Mouse (Mus musculus): Measurements from ENCODE around the gene Skap2. TPM values are rescaled to one million over a fixed set of nuclear protein-coding genes. Genes with fewer than 3 reads are reported as not detected.

The Skap2 gene
- polyA plus RNA-seq, 1 experiment from 2014 or later, result 10.5 TPM

GRCm38 (mm10) chr6:51881181-51881968, 131.0 kb downstream of the Skap2 start:
- Histone ChIP-seq H3K27me3 (ENCODE audit: control insufficient read depth, insufficient read depth, low read length) (no peaks in the 10 kb centered on the region), H3K4me3 (ENCODE audit: low read depth, low read length) (no peak overlapping the region), H3K4me1 (ENCODE audit: control insufficient read depth, insufficient read depth, low read length) (no peaks in the 10 kb centered on the region), H3K27ac (replicated peaks; ENCODE audit: low read depth, low read length) (no peak overlapping the region), H3K4me2 (ENCODE audit: low read depth, low read length) (no peak overlapping the region), H3K9ac (replicated peaks; ENCODE audit: low read length) (no peak overlapping the region), H3K9me3 (replicated peaks; ENCODE audit: control insufficient read depth, low read length) (no peaks in the 10 kb centered on the region), H3K36me3 (replicated peaks; ENCODE audit: control insufficient read depth, insufficient read depth, low read depth, low read length) (no peaks in the 10 kb centered on the region)
- ATAC-seq (replicated peaks; ENCODE audit: insufficient number of reproducible peaks, low FRiP score, low TSS enrichment, low read depth) (no peak), DNase-seq (ENCODE audit: low spot score) (no peak)
- 49% methylated on average over 13 of the region's 13 CpGs for WGBS

- Histone ChIP-seq H3K36me3 (replicated peaks; ENCODE audit: control insufficient read depth, insufficient read depth, low read depth, low read length) (no peaks in the 10 kb centered on the region), H3K9ac (replicated peaks; ENCODE audit: low read length) (no peak overlapping the region), H3K4me3 (ENCODE audit: low read depth, low read length) (no peak overlapping the region), H3K27me3 (ENCODE audit: control insufficient read depth, insufficient read depth, low read length) (no peaks in the 10 kb centered on the region), H3K27ac (replicated peaks; ENCODE audit: low read depth, low read length) (no peak overlapping the region), H3K4me2 (ENCODE audit: low read depth, low read length) (no peak overlapping the region), H3K4me1 (ENCODE audit: control insufficient read depth, insufficient read depth, low read length) (no peaks in the 10 kb centered on the region), H3K9me3 (replicated peaks; ENCODE audit: control insufficient read depth, low read length) (no peaks in the 10 kb centered on the region)
- DNase-seq (ENCODE audit: low spot score) (no peak), ATAC-seq (replicated peaks; ENCODE audit: insufficient number of reproducible peaks, low FRiP score, low TSS enrichment, low read depth) (no peak)
- 61% methylated on average over 6 of the region's 6 CpGs for WGBS
Observed at GRCm38 (mm10) chr6:51880778-51881177, 131.6 kb downstream of the Skap2 start.

- H3K36me3 ChIP-seq (replicated peaks; ENCODE audit: control insufficient read depth, insufficient read depth, low read depth, low read length), result no peaks in the 10 kb centered on the region
- DNase-seq (ENCODE audit: low spot score) (no peak), ATAC-seq (replicated peaks; ENCODE audit: insufficient number of reproducible peaks, low FRiP score, low TSS enrichment, low read depth) (no peak)
- H3K27me3 ChIP-seq (ENCODE audit: control insufficient read depth, insufficient read depth, low read length), result no peaks in the 10 kb centered on the region
- no peaks in the 10 kb centered on the region for H3K4me1 ChIP-seq (ENCODE audit: control insufficient read depth, insufficient read depth, low read length)
- no peak overlapping the region for H3K9ac ChIP-seq (replicated peaks; ENCODE audit: low read length)
- H3K4me2 ChIP-seq (ENCODE audit: low read depth, low read length), result no peak overlapping the region
- H3K4me3 ChIP-seq (ENCODE audit: low read depth, low read length), result no peak overlapping the region
- 93% methylated on average over 2 of the region's 2 CpGs for WGBS
- no peaks in the 10 kb centered on the region for H3K9me3 ChIP-seq (replicated peaks; ENCODE audit: control insufficient read depth, low read length)
- no peak overlapping the region for H3K27ac ChIP-seq (replicated peaks; ENCODE audit: low read depth, low read length)
Observed at GRCm38 (mm10) chr6:51878551-51878950, 133.8 kb downstream of the Skap2 start.

GRCm38 (mm10) chr6:51876841-51877553, 135.4 kb downstream of the Skap2 start:
- H3K4me2 ChIP-seq (ENCODE audit: low read depth, low read length), result no peak overlapping the region
- H3K4me1 ChIP-seq (ENCODE audit: control insufficient read depth, insufficient read depth, low read length), result no peaks in the 10 kb centered on the region
- ATAC-seq (replicated peaks; ENCODE audit: insufficient number of reproducible peaks, low FRiP score, low TSS enrichment, low read depth) (no peak), DNase-seq (ENCODE audit: low spot score) (no peak)
- no peak overlapping the region for H3K4me3 ChIP-seq (ENCODE audit: low read depth, low read length)
- 79% methylated on average over 13 of the region's 13 CpGs for WGBS
- no peaks in the 10 kb centered on the region for H3K27me3 ChIP-seq (ENCODE audit: control insufficient read depth, insufficient read depth, low read length)
- no peak overlapping the region for H3K9ac ChIP-seq (replicated peaks; ENCODE audit: low read length)
- no peaks in the 10 kb centered on the region for H3K9me3 ChIP-seq (replicated peaks; ENCODE audit: control insufficient read depth, low read length)
- H3K36me3 ChIP-seq (replicated peaks; ENCODE audit: control insufficient read depth, insufficient read depth, low read depth, low read length), result no peaks in the 10 kb centered on the region
- H3K27ac ChIP-seq (replicated peaks; ENCODE audit: low read depth, low read length), result no peak overlapping the region

- DNase-seq (ENCODE audit: low spot score) (peak; percentile 63), ATAC-seq (replicated peaks; ENCODE audit: insufficient number of reproducible peaks, low FRiP score, low TSS enrichment, low read depth) (no peak)
- 36% methylated on average over 6 of the region's 6 CpGs for WGBS
- Histone ChIP-seq H3K27me3 (ENCODE audit: control insufficient read depth, insufficient read depth, low read length) (no peaks in the 10 kb centered on the region), H3K4me3 (ENCODE audit: low read depth, low read length) (no peak overlapping the region), H3K36me3 (replicated peaks; ENCODE audit: control insufficient read depth, insufficient read depth, low read depth, low read length) (no peaks in the 10 kb centered on the region), H3K4me1 (ENCODE audit: control insufficient read depth, insufficient read depth, low read length) (no peaks in the 10 kb centered on the region), H3K9ac (replicated peaks; ENCODE audit: low read length) (no peak overlapping the region), H3K4me2 (ENCODE audit: low read depth, low read length) (no peak overlapping the region), H3K27ac (replicated peaks; ENCODE audit: low read depth, low read length) (no peak overlapping the region), H3K9me3 (replicated peaks; ENCODE audit: control insufficient read depth, low read length) (no peaks in the 10 kb centered on the region)
Observed at GRCm38 (mm10) chr6:51875884-51876626, 136.3 kb downstream of the Skap2 start.

GRCm38 (mm10) chr6:51874035-51874434, 138.3 kb downstream of the Skap2 start:
- no peak overlapping the region for H3K4me3 ChIP-seq (ENCODE audit: low read depth, low read length)
- H3K36me3 ChIP-seq (replicated peaks; ENCODE audit: control insufficient read depth, insufficient read depth, low read depth, low read length), result no peaks in the 10 kb centered on the region
- no peaks in the 10 kb centered on the region for H3K27me3 ChIP-seq (ENCODE audit: control insufficient read depth, insufficient read depth, low read length)
- 62% methylated on average over 2 of the region's 2 CpGs for WGBS
- no peak overlapping the region for H3K9ac ChIP-seq (replicated peaks; ENCODE audit: low read length)
- H3K9me3 ChIP-seq (replicated peaks; ENCODE audit: control insufficient read depth, low read length), result no peaks in the 10 kb centered on the region
- ATAC-seq (replicated peaks; ENCODE audit: insufficient number of reproducible peaks, low FRiP score, low TSS enrichment, low read depth) (no peak), DNase-seq (ENCODE audit: low spot score) (no peak)
- no peaks in the 10 kb centered on the region for H3K4me1 ChIP-seq (ENCODE audit: control insufficient read depth, insufficient read depth, low read length)
- H3K27ac ChIP-seq (replicated peaks; ENCODE audit: low read depth, low read length), result no peak overlapping the region
- no peak overlapping the region for H3K4me2 ChIP-seq (ENCODE audit: low read depth, low read length)

- WGBS, result 14% methylated on average over 1 of the region's 1 CpGs
- Histone ChIP-seq H3K27ac (replicated peaks; ENCODE audit: low read depth, low read length) (no peak overlapping the region), H3K9me3 (replicated peaks; ENCODE audit: control insufficient read depth, low read length) (no peaks in the 10 kb centered on the region), H3K4me3 (ENCODE audit: low read depth, low read length) (no peak overlapping the region), H3K36me3 (replicated peaks; ENCODE audit: control insufficient read depth, insufficient read depth, low read depth, low read length) (no peaks in the 10 kb centered on the region), H3K9ac (replicated peaks; ENCODE audit: low read length) (no peak overlapping the region), H3K27me3 (ENCODE audit: control insufficient read depth, insufficient read depth, low read length) (no peaks in the 10 kb centered on the region), H3K4me2 (ENCODE audit: low read depth, low read length) (no peak overlapping the region), H3K4me1 (ENCODE audit: control insufficient read depth, insufficient read depth, low read length) (no peaks in the 10 kb centered on the region)
- ATAC-seq (replicated peaks; ENCODE audit: insufficient number of reproducible peaks, low FRiP score, low TSS enrichment, low read depth), result no peak
- DNase-seq (ENCODE audit: low spot score), result peak; percentile 53
Observed at GRCm38 (mm10) chr6:51871135-51871534, 141.2 kb downstream of the Skap2 start.

GRCm38 (mm10) chr6:51870294-51870693, 142.1 kb downstream of the Skap2 start:
- WGBS, result 73% methylated on average over 1 of the region's 1 CpGs
- no peak for DNase-seq (ENCODE audit: low spot score)

More at GRCm38 (mm10) chr6:51870294-51870693, 142.1 kb downstream of the Skap2 start:
- no peak overlapping the region for H3K27ac ChIP-seq (replicated peaks; ENCODE audit: low read depth, low read length)
- H3K9me3 ChIP-seq (replicated peaks; ENCODE audit: control insufficient read depth, low read length), result no peaks in the 10 kb centered on the region
- H3K9ac ChIP-seq (replicated peaks; ENCODE audit: low read length), result no peak overlapping the region
- H3K27me3 ChIP-seq (ENCODE audit: control insufficient read depth, insufficient read depth, low read length), result no peaks in the 10 kb centered on the region
- ATAC-seq (replicated peaks; ENCODE audit: insufficient number of reproducible peaks, low FRiP score, low TSS enrichment, low read depth), result no peak
- no peaks in the 10 kb centered on the region for H3K36me3 ChIP-seq (replicated peaks; ENCODE audit: control insufficient read depth, insufficient read depth, low read depth, low read length)
- no peak overlapping the region for H3K4me3 ChIP-seq (ENCODE audit: low read depth, low read length)
- H3K4me2 ChIP-seq (ENCODE audit: low read depth, low read length), result no peak overlapping the region
- no peaks in the 10 kb centered on the region for H3K4me1 ChIP-seq (ENCODE audit: control insufficient read depth, insufficient read depth, low read length)
